ENCODE assay signal across 7 mouse cellular contexts in the genomic region with DNA sequence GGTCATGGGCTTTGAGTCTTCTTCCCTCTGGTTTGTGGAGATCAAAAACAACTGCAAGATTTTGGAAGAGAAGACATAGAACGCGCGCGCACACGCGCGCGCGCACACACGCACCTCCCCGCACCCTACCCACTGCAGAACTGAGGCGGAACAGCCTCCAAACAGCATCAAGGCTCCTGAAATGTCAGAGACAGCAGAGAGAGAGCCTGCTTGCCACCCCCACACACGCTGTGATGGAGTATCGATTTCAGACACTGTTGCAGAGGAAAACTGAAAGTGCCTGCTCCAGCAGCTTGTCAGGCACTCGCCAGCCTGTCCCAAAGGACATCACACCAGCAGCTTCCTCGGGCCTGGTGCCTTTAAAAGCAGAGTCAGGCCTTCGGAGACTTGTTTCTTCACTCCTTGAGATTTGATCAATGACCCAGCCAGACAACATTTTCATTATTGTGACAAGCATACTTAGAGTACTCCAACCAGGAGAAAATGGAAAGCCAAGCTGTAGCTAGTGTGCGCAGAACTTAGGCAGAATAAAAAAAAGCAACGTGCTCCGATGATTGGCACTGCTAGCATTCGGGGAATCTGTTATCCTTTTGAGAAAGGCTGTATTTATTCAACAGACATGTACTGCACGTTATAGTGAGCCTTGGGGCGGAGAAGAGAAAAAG.
A peak's percentile ranks its signal among the peaks of the same experiment; 100 is the strongest.
DNase-seq lines count a peak whose midpoint lies in the region; ATAC-seq lines count a peak whose summit lies in the region.

No protein-coding gene starts in this region.

- no peaks in the 10 kb centered on the region for H3K27me3 ChIP-seq in neural tube, embryonic 13.5 days
- H3K27me3 ChIP-seq in neural tube, embryonic 15.5 days (replicated peaks): no peaks in the 10 kb centered on the region
- H3K27me3 ChIP-seq in limb, embryonic 13.5 days: no peaks in the 10 kb centered on the region

- H3K4me2 ChIP-seq in neural tube, embryonic 13.5 days: no peak overlapping the region
- no peak overlapping the region for H3K4me2 ChIP-seq in neural tube, embryonic 15.5 days
- H3K4me2 ChIP-seq in limb, embryonic 13.5 days (replicated peaks): peak overlapping the region; percentile 16; the same call in 1 of the 2 replicates

- no peaks in the 10 kb centered on the region for H3K36me3 ChIP-seq in neural tube, embryonic 13.5 days
- no peaks in the 10 kb centered on the region for H3K36me3 ChIP-seq in neural tube, embryonic 15.5 days
- no peaks in the 10 kb centered on the region for H3K36me3 ChIP-seq in limb, embryonic 13.5 days

- ATAC-seq in neural tube, embryonic 13.5 days (ENCODE audit: low read depth): 0 out of 2 replicates have a peak, but pooled peaks have one; percentile 23
- ATAC-seq in neural tube, embryonic 15.5 days (ENCODE audit: low FRiP score): no peak
- ATAC-seq in limb, embryonic 13.5 days (ENCODE audit: low FRiP score, low read depth): no peak

- no peaks in the 10 kb centered on the region for H3K9me3 ChIP-seq in neural tube, embryonic 13.5 days
- no peaks in the 10 kb centered on the region for H3K9me3 ChIP-seq in neural tube, embryonic 15.5 days (replicated peaks)
- H3K9me3 ChIP-seq in limb, embryonic 13.5 days: no peaks in the 10 kb centered on the region

- H3K4me3 ChIP-seq in neural tube, embryonic 13.5 days: no peak overlapping the region
- H3K4me3 ChIP-seq in neural tube, embryonic 15.5 days (replicated peaks): no peak overlapping the region
- no peak overlapping the region for H3K4me3 ChIP-seq in limb, embryonic 13.5 days

- peaks cover 19% of the 10 kb centered on the region for H3K4me1 ChIP-seq in neural tube, embryonic 13.5 days (replicated peaks)
- peaks cover 14% of the 10 kb centered on the region; the same call in 1 of the 2 replicates for H3K4me1 ChIP-seq in neural tube, embryonic 15.5 days
- H3K4me1 ChIP-seq in limb, embryonic 13.5 days: peaks cover 27% of the 10 kb centered on the region

- peak; percentile 48 to 52 for DNase-seq in frontal cortex, postnatal 36 days (ENCODE audit: low spot score in 2 of 2)
- no peak for DNase-seq in cerebellum, adult 18-20 months
- no peak for DNase-seq in ovary, adult 18-20 months (ENCODE audit: low spot score)
- DNase-seq in kidney, postnatal 25 days: no peak

- peak overlapping the region; percentile 42; the same call in 1 of the 2 replicates for H3K27ac ChIP-seq in neural tube, embryonic 13.5 days (replicated peaks)
- H3K27ac ChIP-seq in neural tube, embryonic 15.5 days (replicated peaks): no peak overlapping the region
- H3K27ac ChIP-seq in limb, embryonic 13.5 days: no peak overlapping the region

- H3K9ac ChIP-seq in neural tube, embryonic 13.5 days: no peak overlapping the region
- H3K9ac ChIP-seq in neural tube, embryonic 15.5 days (replicated peaks): no peak overlapping the region
- no peak overlapping the region for H3K9ac ChIP-seq in limb, embryonic 13.5 days

- 74% methylated on average over 23 of the region's 23 CpGs for WGBS in neural tube, embryonic 13.5 days
- 78% methylated on average over 23 of the region's 23 CpGs for WGBS in neural tube, embryonic 15.5 days
- 67% methylated on average over 23 of the region's 23 CpGs for WGBS in limb, embryonic 13.5 days

Comparison
In these comparisons a context has a peak if more than half of its experiments do, and no peak if none do; other contexts are left out.
1. DNase-seq: peak in frontal cortex, postnatal 36 days (2 of 2); none in cerebellum, adult 18-20 months (0 of 2), ovary, adult 18-20 months (single experiment) and kidney, postnatal 25 days (0 of 2).